Mouse (Mus musculus) spleen, postnatal 14 days (tissue): ENCODE measurements around the gene Zfp346.
"Not testable (repeated sequence)": the region's sequence is repeated elsewhere in the genome, so short reads cannot be mapped to it uniquely, and the experiment has no call there.

Experiments
- DNase-seq, 2 experiments: peaks; one replicate each; pipeline ENCODE4 v3.0.0; 2021 to 2022; ENCODE audit warnings: low spot score in 2 of 2

Zfp346 gene

DNA sequence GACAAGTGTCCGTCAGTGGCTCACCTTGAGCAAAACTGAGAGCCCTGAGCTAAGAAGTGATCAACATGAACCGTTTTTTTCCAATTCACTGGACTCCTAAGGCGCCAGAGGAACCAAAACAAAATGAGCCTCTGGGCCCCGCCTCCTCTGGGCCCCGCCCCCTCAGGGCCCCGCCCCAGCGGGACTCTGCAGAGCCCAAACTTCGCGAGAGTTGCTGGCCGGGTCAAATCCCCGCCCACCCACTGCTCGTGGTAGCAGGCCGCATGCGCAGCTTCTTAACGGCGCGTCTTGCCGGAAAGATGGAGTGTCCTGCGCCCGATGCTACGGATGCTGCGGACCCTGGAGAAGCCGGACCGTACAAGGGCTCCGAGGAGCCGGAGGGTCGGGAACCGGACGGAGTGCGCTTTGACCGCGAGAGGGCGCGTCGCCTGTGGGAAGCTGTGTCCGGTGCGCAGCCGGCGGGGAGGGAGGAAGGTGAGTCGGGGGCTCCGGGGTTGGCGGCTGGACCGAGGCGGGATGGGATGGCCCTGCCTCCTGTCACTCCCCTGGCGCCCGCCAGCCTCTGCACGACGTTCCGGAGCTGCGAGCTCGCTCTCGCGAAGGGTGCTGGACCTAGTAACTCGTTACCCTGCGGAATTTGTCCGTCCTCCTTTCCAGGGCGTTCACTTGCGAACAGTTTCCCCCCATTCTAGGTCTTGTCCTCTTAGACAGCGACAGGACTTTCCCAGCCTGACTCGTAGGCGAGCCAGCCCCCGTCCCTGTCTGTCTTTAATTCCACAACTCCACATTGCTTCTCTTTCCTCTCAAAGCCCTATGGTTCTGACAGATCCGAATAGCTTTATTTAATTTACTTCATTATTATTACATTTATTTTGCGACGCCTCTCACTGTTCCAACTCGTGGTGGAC is at the start of gene Zfp346:
Zfp346 (plus strand) TSS at position 267 of the 908 bp plus-strand sequence.
- peak; percentile 98 for DNase-seq

DNA sequence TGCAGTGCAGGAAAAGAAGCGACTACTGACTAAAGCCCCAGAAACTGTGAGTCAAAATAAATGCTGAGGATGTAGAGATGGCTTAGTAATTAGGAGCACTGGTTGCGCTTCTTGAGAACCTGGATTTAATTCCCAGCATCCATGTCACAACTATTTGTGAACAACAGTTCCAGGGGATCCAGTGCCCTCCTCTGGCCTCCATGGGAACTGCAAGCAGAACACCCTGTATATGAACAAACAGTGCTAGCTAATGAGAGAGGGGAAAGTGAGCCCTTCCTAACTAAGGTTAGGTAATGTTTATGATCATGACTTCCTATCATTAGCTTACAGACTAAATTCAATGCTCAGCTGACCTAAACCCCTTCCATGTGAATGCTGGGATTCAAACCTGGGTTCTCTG is 47.1 kb upstream of the Zfp346 start:
- DNase-seq = peak in 1 of 2 experiments; percentile 20

DNA sequence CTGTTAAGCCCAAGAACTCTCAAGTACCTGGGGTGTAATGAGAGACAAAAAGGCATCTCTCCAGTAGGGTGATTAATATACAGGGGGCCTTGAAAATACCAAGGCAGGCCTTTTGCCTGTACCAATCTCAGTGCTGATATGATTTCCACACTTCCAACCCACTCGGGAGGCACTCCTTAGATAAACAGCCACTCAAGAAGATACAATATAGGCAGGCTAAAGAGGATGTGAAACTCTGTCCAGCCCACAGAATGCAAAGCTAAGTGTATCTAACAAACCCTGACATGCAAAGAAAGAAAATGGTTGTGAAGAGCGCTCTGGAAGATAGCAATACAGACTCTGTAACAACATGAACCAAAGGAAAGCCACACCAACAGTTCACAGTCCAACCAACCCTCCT is 41.8 kb upstream of the Zfp346 start:
- DNase-seq = peak in 1 of 2 experiments; percentile 1

DNA sequence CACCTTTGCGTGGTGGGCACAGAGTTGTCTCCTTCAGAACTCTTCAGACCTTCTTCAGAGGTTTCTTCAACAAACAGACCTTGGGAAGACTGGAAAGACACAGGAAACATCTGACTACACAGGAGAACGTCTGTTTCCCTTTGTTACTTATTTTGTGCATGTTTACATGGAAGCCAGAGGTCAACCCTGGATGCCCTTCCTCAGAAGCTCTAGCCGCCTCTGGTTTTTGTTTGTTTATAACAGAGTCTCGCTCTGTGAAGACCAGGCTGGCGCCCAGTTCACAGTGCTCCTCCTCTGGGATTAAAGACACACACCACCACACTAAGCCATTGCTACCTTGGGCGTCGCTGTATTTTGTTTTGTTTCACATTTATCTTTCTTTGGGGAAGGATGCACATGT is 35.4 kb upstream of the Zfp346 start:
- no peak for DNase-seq

DNA sequence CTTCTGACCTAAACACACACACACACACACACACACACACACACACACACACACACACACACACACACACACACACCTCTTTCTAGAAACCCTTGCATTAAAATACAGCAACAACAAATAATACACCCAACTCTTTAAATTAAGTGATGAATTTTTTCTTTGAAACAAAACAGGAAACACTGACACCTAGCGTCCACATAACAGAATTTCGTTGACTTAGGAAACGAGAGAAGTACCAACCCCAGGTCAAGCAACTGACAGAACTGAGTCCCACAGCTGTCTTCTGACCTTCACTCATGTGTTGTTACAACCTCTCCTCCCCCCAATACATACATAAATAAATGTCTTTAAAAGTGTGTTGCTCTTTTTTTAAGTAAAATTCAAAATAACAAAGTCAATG is 33.8 kb upstream of the Zfp346 start:
- DNase-seq = no peak

DNA sequence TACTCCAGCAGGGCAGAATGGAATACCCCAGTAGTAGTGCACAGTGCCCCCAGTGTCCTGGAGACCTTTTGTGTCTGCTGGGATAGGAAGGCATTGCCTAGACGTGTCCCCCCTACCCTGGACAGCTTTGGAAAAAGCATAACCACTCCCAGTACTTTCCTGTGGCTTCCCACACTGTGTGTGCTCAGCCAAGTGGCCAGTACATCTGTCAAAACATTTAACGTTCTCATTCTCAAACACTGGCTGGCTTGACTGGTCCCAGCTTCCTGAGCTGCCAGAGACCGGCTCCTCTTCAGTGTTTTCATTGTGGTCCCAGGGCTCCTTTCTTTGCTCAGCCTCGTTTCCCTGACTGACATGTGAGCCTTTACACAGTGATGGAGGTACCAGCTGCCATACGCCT is 29.5 kb upstream of the Zfp346 start:
- no peak for DNase-seq

DNA sequence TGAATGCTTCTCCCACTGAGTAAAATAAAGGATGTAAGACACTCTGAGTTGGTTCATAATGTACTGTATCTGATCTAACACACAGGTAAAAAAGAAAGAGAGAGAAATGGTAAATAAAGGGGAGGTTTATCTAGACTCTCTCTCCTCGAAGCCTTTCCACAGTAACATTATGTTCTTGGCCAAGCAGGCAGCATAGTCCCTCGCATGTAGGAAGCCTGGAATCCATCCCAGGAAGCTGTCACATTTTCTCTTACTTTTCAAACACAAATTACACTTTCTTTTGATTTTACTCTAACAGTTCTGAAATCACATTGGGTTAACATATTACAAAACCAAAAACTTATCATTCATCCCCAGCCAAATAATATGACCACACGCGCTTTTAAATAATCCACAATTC is 12.5 kb upstream of the Zfp346 start:
- no peak for DNase-seq

DNA sequence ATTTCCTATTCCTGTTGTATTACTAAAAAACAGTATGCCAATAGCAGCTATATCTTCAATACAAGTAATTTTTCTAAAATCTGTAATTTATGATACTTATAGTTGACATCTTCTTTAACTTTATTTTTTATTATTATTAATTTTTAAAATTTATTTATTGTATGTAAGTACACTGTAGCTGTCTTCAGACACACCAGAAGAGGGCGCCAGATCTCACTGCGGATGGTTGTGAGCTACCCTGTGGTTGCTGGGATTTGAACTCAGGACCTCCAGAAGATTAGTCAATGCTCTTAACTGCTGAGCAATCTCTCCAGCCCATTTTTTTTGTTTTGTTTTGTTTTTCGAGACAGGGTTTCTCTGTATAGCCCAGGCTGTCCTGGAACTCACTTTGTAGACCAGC is 7.3 kb upstream of the Zfp346 start:
- not testable (repeated sequence) for DNase-seq

DNA sequence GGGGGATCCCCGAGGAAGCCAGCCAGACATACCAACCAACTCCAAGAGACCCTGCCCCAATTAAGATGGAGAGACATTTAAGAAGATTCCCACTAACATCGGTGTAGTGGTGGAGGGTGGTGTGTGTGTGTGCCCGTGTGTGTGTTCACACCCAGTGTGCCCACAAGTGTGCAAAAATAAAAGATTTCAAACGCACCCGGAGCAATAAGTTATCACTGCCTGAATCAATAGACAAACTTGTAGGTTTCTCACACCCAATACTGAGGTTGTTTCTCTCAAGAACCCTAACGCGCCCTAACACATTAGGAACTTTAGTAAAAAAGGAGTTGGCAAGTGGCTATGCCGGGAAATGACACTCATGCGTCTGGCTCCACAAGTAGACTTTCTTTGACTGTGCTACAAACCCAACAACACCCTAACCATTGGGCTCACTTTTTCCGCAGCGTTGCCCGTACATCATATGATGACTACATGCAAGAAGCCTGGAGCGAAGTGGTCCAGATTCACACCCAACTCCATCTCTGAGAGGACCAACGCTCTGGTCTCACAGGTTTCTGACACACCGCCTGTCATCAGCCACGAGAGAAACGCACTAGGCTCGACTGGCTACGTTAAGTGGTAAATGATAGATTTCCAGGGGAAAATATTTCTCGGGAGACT is 5.9 kb upstream of the Zfp346 start:
- peak in 1 of 2 experiments; percentile 8 for DNase-seq

DNA sequence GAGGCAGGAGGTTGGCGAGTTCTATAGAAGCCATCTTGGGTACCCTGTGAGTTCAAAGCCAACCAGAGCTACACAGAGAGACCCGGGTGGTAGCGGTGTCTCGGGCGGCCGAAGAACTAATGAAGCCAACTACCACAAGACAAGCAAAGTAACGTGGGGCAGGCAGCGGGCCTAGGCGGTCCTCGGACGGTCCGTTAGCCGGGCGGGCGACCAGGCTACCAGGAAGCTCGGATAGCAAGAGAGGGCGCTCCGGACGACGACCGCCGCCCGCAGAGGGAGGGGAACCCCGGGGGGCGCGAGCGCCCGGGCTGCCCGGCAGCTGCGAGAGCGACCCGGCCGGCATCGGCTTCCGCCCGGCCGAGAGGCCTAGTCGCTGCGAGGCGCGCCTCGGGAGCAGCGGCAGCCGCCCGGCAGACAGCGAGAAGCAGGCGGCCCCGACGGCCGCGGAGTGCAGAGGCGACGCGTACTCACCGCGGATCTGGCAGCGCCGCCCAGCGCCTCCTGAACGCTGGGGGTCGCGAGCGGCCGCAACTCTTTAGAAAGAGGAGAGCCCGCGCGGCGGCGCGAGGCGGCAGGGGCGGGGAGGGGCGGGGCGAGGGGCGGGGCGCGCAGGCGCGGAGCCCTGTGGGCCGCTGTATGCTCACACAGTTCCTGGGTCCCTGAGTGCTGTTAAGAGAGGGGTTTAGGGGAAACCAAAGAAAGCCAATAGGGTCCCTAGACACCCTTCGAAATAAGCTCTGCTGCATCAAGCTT is 5.2 kb upstream of the Zfp346 start, which contains the start of gene Uimc1:
Uimc1 (minus strand) TSS at position 575 of the 753 bp plus-strand sequence.
- peak; percentile 64 to 75 for DNase-seq

DNA sequence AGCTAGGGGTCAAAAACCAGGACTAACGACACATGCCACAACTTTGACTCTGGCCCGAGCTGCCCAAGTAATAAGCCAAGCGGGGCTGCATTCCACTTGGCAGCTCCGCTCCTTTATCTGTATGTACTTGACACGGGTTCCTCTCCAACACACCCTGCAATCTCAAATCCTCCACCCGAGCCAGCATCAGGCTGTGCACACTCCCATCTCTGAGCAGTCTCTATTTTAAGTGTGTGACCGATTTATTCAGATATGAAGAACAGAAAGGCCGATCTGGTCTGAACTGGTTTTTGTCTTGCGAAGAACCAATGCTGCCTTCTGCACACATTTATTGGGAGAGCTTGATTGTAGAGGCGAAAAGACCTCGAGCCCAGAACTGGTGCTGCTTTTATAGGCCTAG is 3.5 kb upstream of the Zfp346 start:
- DNase-seq = no peak

DNA sequence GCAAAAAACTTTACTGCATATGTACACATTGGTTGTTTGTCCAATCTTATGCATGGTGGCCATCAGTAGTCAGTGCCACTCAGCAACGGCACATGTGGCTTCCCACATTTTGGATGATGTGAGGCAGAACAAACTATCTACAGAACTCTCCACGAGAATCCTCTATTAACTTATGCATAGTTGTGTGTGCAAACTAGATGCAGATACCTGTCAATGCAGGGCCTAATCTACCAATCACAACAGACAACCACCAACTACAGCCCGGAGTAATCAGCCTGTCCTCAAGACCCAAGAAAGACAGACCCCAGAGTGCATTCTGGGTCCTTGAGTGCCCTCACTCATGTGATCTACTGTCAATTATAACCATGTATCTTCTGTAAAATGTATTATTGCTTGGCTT is 2.7 kb upstream of the Zfp346 start:
- no peak for DNase-seq

DNA sequence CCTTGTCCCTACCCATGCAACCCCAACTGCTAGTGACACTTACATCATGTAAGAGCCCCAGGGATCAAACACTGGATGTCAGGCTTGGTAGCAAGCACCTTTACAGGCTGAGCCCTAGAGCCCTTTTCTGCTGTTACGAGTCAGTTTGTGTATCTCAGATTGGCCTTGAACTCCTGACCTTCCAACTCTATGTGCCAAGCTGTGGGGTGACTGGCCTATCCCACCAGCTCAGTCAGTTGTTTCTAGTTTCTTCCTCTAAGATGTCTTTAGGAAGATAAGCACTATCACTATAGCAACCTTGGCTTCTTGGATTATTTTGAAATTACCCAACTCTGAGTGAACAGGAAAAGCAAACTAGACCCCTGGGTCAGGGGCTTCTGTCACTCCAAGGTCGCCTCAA is 1.8 kb upstream of the Zfp346 start:
- DNase-seq = no peak

DNA sequence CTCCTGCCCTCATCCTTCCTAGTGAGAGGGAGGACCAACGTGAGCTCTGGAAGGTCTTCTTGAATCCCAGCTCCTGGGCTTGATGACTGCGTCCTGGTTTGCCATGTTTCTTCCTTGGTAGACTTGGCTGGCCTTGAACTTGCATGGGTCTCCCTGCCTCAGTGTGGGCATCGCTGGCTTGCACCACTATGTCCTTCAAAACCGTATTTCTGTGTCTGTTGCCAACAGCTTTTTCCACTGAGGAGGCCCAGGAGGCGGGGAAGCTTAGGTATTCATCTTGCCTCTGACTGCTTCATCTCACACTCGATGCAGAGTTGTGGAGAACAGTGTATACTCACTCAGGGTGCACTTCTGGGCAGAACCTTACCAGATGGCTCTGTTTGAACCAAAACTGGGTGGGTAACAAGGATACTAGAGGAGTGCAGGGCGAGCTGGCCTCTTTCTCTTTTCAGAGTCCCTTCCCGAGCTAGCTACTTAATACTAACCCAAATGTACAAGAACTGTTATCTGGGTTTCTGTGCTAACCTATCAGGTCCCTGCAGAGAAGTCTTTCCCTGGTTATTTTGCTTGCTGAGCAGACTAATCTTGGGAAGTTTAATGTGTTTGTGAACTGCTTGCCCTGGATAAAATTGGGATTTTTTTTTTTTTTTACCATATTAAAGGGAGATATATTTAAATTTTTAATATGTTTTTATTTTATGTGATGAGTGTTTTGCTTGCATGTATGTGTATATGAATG is 1.0 kb downstream of the Zfp346 start:
- DNase-seq = no peak

DNA sequence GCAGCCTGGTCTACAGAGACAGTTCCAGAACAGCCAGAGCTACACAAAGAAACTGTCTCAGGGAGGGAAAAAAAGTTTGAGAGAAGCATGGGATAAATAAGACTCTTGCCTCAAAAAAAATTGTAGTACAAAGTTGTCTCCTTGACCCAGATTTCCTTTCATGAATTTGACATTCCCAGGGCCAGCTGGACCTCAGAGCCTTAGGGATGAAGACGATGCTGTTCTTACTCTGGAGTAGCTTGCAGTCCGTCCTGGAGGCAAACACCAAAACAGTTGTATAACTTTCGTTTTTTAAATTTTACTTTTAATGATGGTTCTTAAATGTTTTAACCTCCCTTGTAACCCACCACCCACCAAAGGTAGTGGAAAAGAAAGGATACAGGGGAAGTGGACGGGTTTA is 2.0 kb downstream of the Zfp346 start:
- no peak for DNase-seq

DNA sequence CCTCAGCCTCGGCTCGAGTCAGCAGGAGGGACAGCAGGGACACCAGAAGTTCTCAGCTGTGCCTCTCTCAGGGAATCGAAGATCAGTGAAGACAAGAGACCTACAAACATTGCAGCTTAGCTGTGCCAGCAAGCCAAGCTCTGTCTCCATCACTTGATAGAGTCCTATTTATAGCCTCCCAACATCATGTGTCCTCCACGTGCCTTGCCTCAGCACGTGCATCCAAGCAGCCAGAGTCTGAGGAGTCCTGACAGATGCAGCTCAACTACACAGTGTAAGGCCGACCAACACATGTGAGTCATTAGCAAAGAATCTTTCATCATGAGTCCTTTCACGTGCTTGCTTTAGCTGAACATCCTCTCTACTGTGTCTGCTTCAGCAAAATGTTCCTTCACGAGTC is 2.6 kb downstream of the Zfp346 start:
- no peak for DNase-seq

DNA sequence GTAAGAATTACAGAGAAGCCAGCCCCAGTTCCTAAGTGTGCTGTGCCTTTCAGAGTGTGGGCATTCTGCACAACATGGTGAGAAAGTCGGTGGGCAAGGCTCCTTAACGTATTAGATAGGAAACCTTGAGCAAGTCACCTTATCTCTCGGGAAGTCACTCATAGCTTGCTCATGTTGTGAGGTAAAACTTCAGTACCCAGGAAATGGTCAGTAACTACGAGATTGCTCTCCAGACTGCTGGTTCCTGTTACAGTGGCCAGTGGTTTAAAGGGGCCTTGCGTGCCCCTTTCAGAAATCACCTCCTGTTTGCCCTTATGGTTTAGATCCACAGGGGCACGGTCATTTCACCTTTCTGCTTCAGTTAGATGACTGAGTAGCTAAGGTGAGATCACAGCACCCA is 9.3 kb downstream of the Zfp346 start:
- DNase-seq = no peak

DNA sequence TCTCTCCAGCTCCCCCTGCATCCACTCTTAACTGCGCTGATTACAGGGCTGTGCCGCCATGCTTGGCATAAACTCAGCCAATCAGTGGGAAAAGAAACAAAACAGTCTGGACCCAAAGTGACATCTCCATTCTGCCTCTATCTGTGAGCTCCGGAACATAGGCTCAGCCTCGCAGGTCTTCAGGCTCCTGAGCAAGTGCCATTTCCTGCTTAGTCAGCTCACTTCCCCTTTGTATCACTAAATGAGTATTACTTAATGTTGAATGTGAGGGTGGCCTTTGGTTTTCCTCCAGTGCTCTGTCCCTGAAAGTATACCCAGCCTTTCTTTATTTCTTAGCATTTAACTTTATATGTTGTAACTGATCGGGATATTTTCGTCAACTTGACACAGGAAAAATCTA is 19.8 kb downstream of the Zfp346 start:
- no peak for DNase-seq

DNA sequence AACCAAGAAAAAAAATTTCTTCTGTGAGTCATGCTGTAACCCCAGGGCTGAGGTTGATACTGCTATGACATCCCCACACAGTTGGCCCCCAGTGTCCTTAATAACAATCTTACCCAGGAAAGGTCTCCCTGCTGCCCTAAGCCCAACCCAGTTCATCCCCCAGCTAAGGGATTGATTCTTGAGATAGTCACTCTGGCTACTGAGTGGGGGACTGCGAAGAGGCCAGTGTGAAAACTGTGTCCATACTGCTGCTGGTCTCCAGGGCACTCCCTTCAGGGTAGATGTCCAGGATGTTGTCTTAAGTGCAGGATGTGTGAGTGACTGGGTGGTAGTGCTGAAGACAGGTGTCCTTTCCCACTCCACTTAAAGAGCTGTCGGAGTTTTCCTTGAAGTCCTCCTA is 28.3 kb downstream of the Zfp346 start, which contains the start of gene Gm17617:
Gm17617 (minus strand) TSS at position 101 of the 400 bp plus-strand sequence.
- DNase-seq = no peak

DNA sequence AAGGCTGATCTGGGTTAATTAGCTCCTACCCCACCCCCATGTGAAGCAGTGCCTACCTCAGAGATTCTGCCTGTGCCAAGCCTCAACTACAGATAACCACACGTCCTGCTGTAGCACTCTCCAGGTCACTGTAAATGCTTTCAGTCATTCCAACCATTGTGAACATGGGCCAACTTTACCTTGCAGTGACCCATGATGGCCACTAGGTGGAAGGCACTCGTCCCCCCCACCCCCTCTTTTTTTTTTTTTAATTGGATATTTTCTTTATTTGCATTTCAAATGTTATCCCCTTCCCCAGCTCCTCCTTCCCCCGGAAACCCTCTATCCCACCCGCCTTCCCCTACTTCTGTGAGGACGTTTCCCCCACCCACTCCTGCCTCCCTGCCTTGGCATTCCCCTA is 30.3 kb downstream of the Zfp346 start:
- no peak for DNase-seq

DNA sequence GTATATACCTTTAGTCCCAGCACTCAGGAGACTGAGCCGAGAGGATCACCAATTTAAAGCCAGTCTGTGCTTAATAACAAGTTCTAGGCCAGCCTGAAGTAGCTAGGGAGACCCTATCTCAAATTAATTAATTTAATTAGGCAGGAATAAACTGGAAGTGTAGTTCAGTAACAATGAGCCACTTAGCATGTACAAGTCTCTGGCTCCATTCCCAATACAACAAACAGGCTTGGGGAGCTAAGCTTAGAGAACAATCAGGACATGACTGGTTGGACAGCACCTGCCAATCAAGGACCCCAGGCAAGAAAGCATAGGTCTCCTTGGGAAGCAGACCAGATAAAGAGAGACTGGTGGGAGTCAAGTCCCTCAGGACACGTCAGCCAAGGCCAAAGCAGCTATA is 35.2 kb downstream of the Zfp346 start:
- no peak for DNase-seq
